Mouse (Mus musculus): ENCODE data around the gene Cptp. TPM values are rescaled to one million over a fixed set of nuclear protein-coding genes. Genes with fewer than 3 reads are reported as not detected.

Cptp gene
- polyA plus RNA-seq, 1 experiment from 2014 or later = 24.8 TPM

- H3K9me3 ChIP-seq = no peaks in the 10 kb centered on the region
- peak overlapping the region; percentile 98 for H3K4me3 ChIP-seq
- H3K27me3 ChIP-seq (ENCODE audit: insufficient read depth, poor library complexity, severe bottlenecking) = no peaks in the 10 kb centered on the region
- H3K27ac ChIP-seq = peak overlapping the region; percentile 92
- peaks cover 43% of the 10 kb centered on the region for H3K36me3 ChIP-seq
- H3K4me1 ChIP-seq (replicated peaks) = peaks cover 30% of the 10 kb centered on the region
- 52% methylated on average over 10 of the region's 10 CpGs for WGBS
- no peak for DNase-seq (ENCODE audit: low spot score)
These were observed 36.9 kb downstream of the Cptp start for GRCm38 (mm10) chr4:155832321-155832720.

GRCm38 (mm10) chr4:155831831-155832230, 37.4 kb downstream of the Cptp start:
- 2% methylated on average over 25 of the region's 25 CpGs for WGBS
- H3K36me3 ChIP-seq = peaks cover 48% of the 10 kb centered on the region
- H3K27me3 ChIP-seq (ENCODE audit: insufficient read depth, poor library complexity, severe bottlenecking) = no peaks in the 10 kb centered on the region
- peak overlapping the region; percentile 92 for H3K27ac ChIP-seq
- no peaks in the 10 kb centered on the region for H3K9me3 ChIP-seq
- no peak for DNase-seq (ENCODE audit: low spot score)
- peak overlapping the region; percentile 98 for H3K4me3 ChIP-seq
- H3K4me1 ChIP-seq (replicated peaks) = peaks cover 30% of the 10 kb centered on the region

GRCm38 (mm10) chr4:155831205-155831766, 38.0 kb downstream of the Cptp start, which contains the start of gene Aurkaip1:
Gene Aurkaip1, plus strand, starts transcription at chr4:155831272.
- H3K4me1 ChIP-seq (replicated peaks) = peaks cover 30% of the 10 kb centered on the region
- peaks cover 54% of the 10 kb centered on the region for H3K36me3 ChIP-seq
- H3K27ac ChIP-seq = peak within 1 kb of the TSS; percentile 92
- H3K27me3 ChIP-seq (ENCODE audit: insufficient read depth, poor library complexity, severe bottlenecking) = no peaks in the 10 kb centered on the region
- peak; percentile 97 for DNase-seq (ENCODE audit: low spot score)
- H3K4me3 ChIP-seq = peak within 1 kb of the TSS; percentile 98
- under 1% methylated on average over 49 of the region's 49 CpGs for WGBS
- no peaks in the 10 kb centered on the region for H3K9me3 ChIP-seq

GRCm38 (mm10) chr4:155830596-155830995, 38.6 kb downstream of the Cptp start:
- Histone ChIP-seq H3K27ac (no peak overlapping the region; the same call in 1 of the 2 replicates), H3K9me3 (no peaks in the 10 kb centered on the region), H3K36me3 (peaks cover 61% of the 10 kb centered on the region), H3K27me3 (ENCODE audit: insufficient read depth, poor library complexity, severe bottlenecking) (no peaks in the 10 kb centered on the region), H3K4me1 (replicated peaks) (peaks cover 30% of the 10 kb centered on the region), H3K4me3 (peak overlapping the region; percentile 98)
- DNase-seq (ENCODE audit: low spot score) = no peak
- WGBS = 57% methylated on average over 8 of the region's 8 CpGs

- Histone ChIP-seq H3K4me1 (replicated peaks) (peaks cover 30% of the 10 kb centered on the region), H3K27ac (no peak overlapping the region), H3K9me3 (no peaks in the 10 kb centered on the region), H3K27me3 (ENCODE audit: insufficient read depth, poor library complexity, severe bottlenecking) (no peaks in the 10 kb centered on the region), H3K4me3 (no peak overlapping the region), H3K36me3 (peaks cover 62% of the 10 kb centered on the region)
- DNase-seq (ENCODE audit: low spot score) = no peak
- WGBS = 97% methylated on average over 4 of the region's 4 CpGs
These were observed 39.4 kb downstream of the Cptp start for GRCm38 (mm10) chr4:155829866-155830265.

GRCm38 (mm10) chr4:155823443-155823842, 45.8 kb downstream of the Cptp start:
- Histone ChIP-seq H3K9me3 (no peaks in the 10 kb centered on the region), H3K4me1 (replicated peaks) (no peaks in the 10 kb centered on the region), H3K36me3 (peaks cover 100% of the 10 kb centered on the region), H3K27me3 (ENCODE audit: insufficient read depth, poor library complexity, severe bottlenecking) (no peaks in the 10 kb centered on the region), H3K4me3 (no peak overlapping the region), H3K27ac (no peak overlapping the region)
- WGBS = 96% methylated on average over 16 of the region's 16 CpGs
- DNase-seq (ENCODE audit: low spot score) = no peak

- Histone ChIP-seq H3K27me3 (ENCODE audit: insufficient read depth, poor library complexity, severe bottlenecking) (no peaks in the 10 kb centered on the region), H3K36me3 (peaks cover 100% of the 10 kb centered on the region), H3K9me3 (no peaks in the 10 kb centered on the region), H3K4me3 (no peak overlapping the region), H3K4me1 (replicated peaks) (no peaks in the 10 kb centered on the region), H3K27ac (no peak overlapping the region)
- WGBS = 81% methylated on average over 7 of the region's 7 CpGs
- no peak for DNase-seq (ENCODE audit: low spot score)
These were observed 48.2 kb downstream of the Cptp start for GRCm38 (mm10) chr4:155821025-155821424.

- 85% methylated on average over 4 of the region's 4 CpGs for WGBS
- Histone ChIP-seq H3K4me3 (no peak overlapping the region), H3K4me1 (replicated peaks) (peaks cover 14% of the 10 kb centered on the region), H3K36me3 (peaks cover 93% of the 10 kb centered on the region), H3K27me3 (ENCODE audit: insufficient read depth, poor library complexity, severe bottlenecking) (no peaks in the 10 kb centered on the region), H3K9me3 (no peaks in the 10 kb centered on the region), H3K27ac (no peak overlapping the region)
- no peak for DNase-seq (ENCODE audit: low spot score)
These were observed 51.7 kb downstream of the Cptp start for GRCm38 (mm10) chr4:155817533-155817932.

Other genes with a start within 250 kb of the Cptp start
- 61.2 and 76.9 TPM in 2 replicates for gene Cdk11b, start 244.6 kb downstream of the Cptp start, polyA plus RNA-seq (2016; fragmentation: Nextera tagmentation; extraction: Ambion mirVana)
- gene Gm10563, start 224.0 kb downstream of the Cptp start, polyA plus RNA-seq (2016; fragmentation: Nextera tagmentation; extraction: Ambion mirVana) = not detected in 2 replicates
- 4.2 and 4.4 TPM in 2 replicates for gene Mmp23, start 216.1 kb downstream of the Cptp start, polyA plus RNA-seq (2016; fragmentation: Nextera tagmentation; extraction: Ambion mirVana)
- 19.5 and 21.8 TPM in 2 replicates for gene Mib2, start 200.2 kb downstream of the Cptp start, polyA plus RNA-seq (2016; fragmentation: Nextera tagmentation; extraction: Ambion mirVana)
- gene Fndc10, start 175.1 kb downstream of the Cptp start, polyA plus RNA-seq (2016; fragmentation: Nextera tagmentation; extraction: Ambion mirVana) = 0.72 and 1.8 TPM in 2 replicates
- 162 and 175 TPM in 2 replicates for gene Ssu72, start 164.6 kb downstream of the Cptp start, polyA plus RNA-seq (2016; fragmentation: Nextera tagmentation; extraction: Ambion mirVana)
- gene Tmem240, start 134.6 kb downstream of the Cptp start, polyA plus RNA-seq (2016; fragmentation: Nextera tagmentation; extraction: Ambion mirVana) = 0.85 and 1.6 TPM in 2 replicates
- gene Atad3a, start 108.3 kb downstream of the Cptp start, polyA plus RNA-seq (2016; fragmentation: Nextera tagmentation; extraction: Ambion mirVana) = 110 and 124 TPM in 2 replicates
- gene Vwa1, start 94.7 kb downstream of the Cptp start, polyA plus RNA-seq (2016; fragmentation: Nextera tagmentation; extraction: Ambion mirVana) = 13.4 and 14.0 TPM in 2 replicates
- 0.31 and 0.67 TPM in 2 replicates for gene Tmem88b, start 83.6 kb downstream of the Cptp start, polyA plus RNA-seq (2016; fragmentation: Nextera tagmentation; extraction: Ambion mirVana)
- 0.18 TPM in 1 of 2 replicates, not detected in the other for gene Ankrd65, start 79.0 kb downstream of the Cptp start, polyA plus RNA-seq (2016; fragmentation: Nextera tagmentation; extraction: Ambion mirVana)
- 252 and 253 TPM in 2 replicates for gene Mrpl20, start 66.6 kb downstream of the Cptp start, polyA plus RNA-seq (2016; fragmentation: Nextera tagmentation; extraction: Ambion mirVana)
- 167 and 178 TPM in 2 replicates for gene Ccnl2, start 57.0 kb downstream of the Cptp start, polyA plus RNA-seq (2016; fragmentation: Nextera tagmentation; extraction: Ambion mirVana)
- gene Aurkaip1, start 38.2 kb downstream of the Cptp start, polyA plus RNA-seq (2016; fragmentation: Nextera tagmentation; extraction: Ambion mirVana) = 171 and 186 TPM in 2 replicates
- 56.1 and 56.7 TPM in 2 replicates for gene Mxra8, start 29.8 kb downstream of the Cptp start, polyA plus RNA-seq (2016; fragmentation: Nextera tagmentation; extraction: Ambion mirVana)
- 4.3 and 5.1 TPM in 2 replicates for gene Dvl1, start 22.0 kb downstream of the Cptp start, polyA plus RNA-seq (2016; fragmentation: Nextera tagmentation; extraction: Ambion mirVana)
- 0.37 and 0.41 TPM in 2 replicates for gene Tas1r3, start 6.1 kb downstream of the Cptp start, polyA plus RNA-seq (2016; fragmentation: Nextera tagmentation; extraction: Ambion mirVana)
- gene Ints11, start 106 bp upstream of the Cptp start, polyA plus RNA-seq (2016; fragmentation: Nextera tagmentation; extraction: Ambion mirVana) = 103 and 104 TPM in 2 replicates
- gene Pusl1, start 22.3 kb upstream of the Cptp start, polyA plus RNA-seq (2016; fragmentation: Nextera tagmentation; extraction: Ambion mirVana) = 49.4 and 52.8 TPM in 2 replicates
- 32.2 and 41.4 TPM in 2 replicates for gene Acap3, start 22.4 kb upstream of the Cptp start, polyA plus RNA-seq (2016; fragmentation: Nextera tagmentation; extraction: Ambion mirVana)
- 146 and 157 TPM in 2 replicates for gene Ube2j2, start 74.4 kb upstream of the Cptp start, polyA plus RNA-seq (2016; fragmentation: Nextera tagmentation; extraction: Ambion mirVana)
- 24.4 and 25.2 TPM in 2 replicates for gene C1qtnf12, start 92.9 kb upstream of the Cptp start, polyA plus RNA-seq (2016; fragmentation: Nextera tagmentation; extraction: Ambion mirVana)
- gene B3galt6, start 123.2 kb upstream of the Cptp start, polyA plus RNA-seq (2016; fragmentation: Nextera tagmentation; extraction: Ambion mirVana) = 13.8 and 17.2 TPM in 2 replicates
- 131 and 135 TPM in 2 replicates for gene Sdf4, start 123.4 kb upstream of the Cptp start, polyA plus RNA-seq (2016; fragmentation: Nextera tagmentation; extraction: Ambion mirVana)
- 0.30 and 1.3 TPM in 2 replicates for gene Tnfrsf4, start 144.4 kb upstream of the Cptp start, polyA plus RNA-seq (2016; fragmentation: Nextera tagmentation; extraction: Ambion mirVana)
- gene Tnfrsf18, start 156.7 kb upstream of the Cptp start, polyA plus RNA-seq (2016; fragmentation: Nextera tagmentation; extraction: Ambion mirVana) = 1.3 and 1.4 TPM in 2 replicates
- gene Ttll10, start 190.0 kb upstream of the Cptp start, polyA plus RNA-seq (2016; fragmentation: Nextera tagmentation; extraction: Ambion mirVana) = 0.27 and 0.30 TPM in 2 replicates
- 62.3 and 72.7 TPM in 2 replicates for gene 9430015G10Rik, start 240.5 kb upstream of the Cptp start, polyA plus RNA-seq (2016; fragmentation: Nextera tagmentation; extraction: Ambion mirVana)

Data from hindbrain, embryonic 10.5 days (tissue).